In genomic region chr17:32998492-32998891, GRCm38 (mm10) we compare ENCODE assay signal across 18 mouse cellular contexts. TPM values are rescaled to one million over a fixed set of nuclear protein-coding genes. Genes with fewer than 3 reads are reported as not detected.
DNase-seq lines count a peak whose midpoint lies in the region; ATAC-seq and TF ChIP-seq lines count a peak whose summit lies in the region.
"Had no signal": no experiment of that assay in that cellular context is flagged by ENCODE, and none has a peak within 500 bp of the region (broad histone marks: within the 10 kb centered on the region; RNA-seq: fewer than 3 reads in every experiment).

No protein-coding gene starts in this region.

- no peak for TF ChIP-seq RAD21 in CH12.LX (IDR thresholded peaks at IDR 0.05; ENCODE audit: low read depth, low read length)

- peaks cover 1% of the 10 kb centered on the region for H3K9me3 ChIP-seq in CH12.LX (replicated peaks; ENCODE audit: low read length)

- TF ChIP-seq EP300 in CH12.LX (IDR thresholded peaks at IDR 0.05; ENCODE audit: low read length): no peak

- no peak for TF ChIP-seq POLR2A in CH12.LX (IDR thresholded peaks at IDR 0.05; ENCODE audit: low read depth, low read length)

- H3K9ac ChIP-seq in CH12.LX (ENCODE audit: insufficient read depth, low read depth): no peak overlapping the region

- no peak overlapping the region for H3K4me3 ChIP-seq in CH12.LX (replicated peaks in 1 of 3; ENCODE audit: low read depth in 2 of 3, low read length in 2 of 3, poor library complexity in 1 of 3)

- no peak for TF ChIP-seq CTCF in CH12.LX (conservative IDR thresholded peaks at IDR 0.05 in 1 of 2, IDR thresholded peaks at IDR 0.05 in 1 of 2; ENCODE audit: low read depth in 2 of 2, low read length in 2 of 2)

- no peak overlapping the region; the same call in 1 of the 2 replicates for H3K4me2 ChIP-seq in CH12.LX (ENCODE audit: insufficient read depth, low read depth, poor library complexity, severe bottlenecking)

- in situ Hi-C loops in CH12.LX (cut with MboI; ENCODE audit: low pct_ligation_motif_present, low pct_unique_long_range_greater_than_20kb, low sequenced_read_pairs): no loop called here

- no peak for ATAC-seq in monocyte, adult 5-6 weeks (replicated peaks; ENCODE audit: insufficient number of reproducible peaks, low FRiP score, low TSS enrichment, poor library complexity, severe bottlenecking)
- ATAC-seq: activated CD4-positive, CD25-positive, alpha-beta regulatory T cell, adult 4 months; CD4-positive, CD25-positive, alpha-beta regulatory T cell, adult 4 months; Patski had no signal

- DNase-seq in CH12.LX (ENCODE audit: extremely low read depth): peak; percentile 68
- DNase-seq in splenic B cell, adult 2 months (ENCODE audit: low read depth, low spot score): peak; percentile 3
- no peak for DNase-seq in right cerebral cortex, postnatal 10 days (ENCODE audit: low spot score in 2 of 2)
- DNase-seq: adrenal gland, adult 2 months; adrenal gland, adult 8-10 months; adrenal gland, postnatal 10 days; adrenal gland, postnatal 14 days; adrenal gland, postnatal 25 days; adrenal gland, postnatal 36 days; B cell, adult 2 months; cerebellum, adult 11 months; cerebellum, adult 11-12 months; cerebellum, adult 18-20 months; cerebellum, adult 2 months had no signal

- no peak overlapping the region for H3K27ac ChIP-seq in CH12.LX (ENCODE audit: insufficient read depth, low read depth)

- peaks cover 6 to 28% of the 10 kb centered on the region in 2 experiments; a peak in 2 of 4 replicates for H3K4me1 ChIP-seq in CH12.LX (ENCODE audit: control insufficient read depth in 1 of 2, insufficient read depth in 2 of 2)

- peaks cover 26 to 48% of the 10 kb centered on the region in 2 experiments for H3K36me3 ChIP-seq in CH12.LX (replicated peaks in 1 of 2; ENCODE audit: control insufficient read depth in 1 of 2, insufficient read depth in 1 of 2, low read length in 1 of 2)
- peaks cover 10% of the 10 kb centered on the region for H3K36me3 ChIP-seq in splenic B cell, adult 2 months (ENCODE audit: control insufficient read depth, insufficient read depth, low read length, poor library complexity, severe bottlenecking)

- H3K27me3 ChIP-seq in CH12.LX (replicated peaks): no peaks in the 10 kb centered on the region
- H3K27me3 ChIP-seq in splenic B cell, adult 2 months (ENCODE audit: control insufficient read depth, insufficient read depth, low read length, poor library complexity, severe bottlenecking): no peaks in the 10 kb centered on the region
- H3K27me3 ChIP-seq: Patski had no signal

- H3K79me2 ChIP-seq in CH12.LX (replicated peaks; ENCODE audit: control insufficient read depth, extremely low read depth, insufficient read depth, poor library complexity, severe bottlenecking): peaks cover 11% of the 10 kb centered on the region; the same call in 1 of the 2 replicates

- dilution Hi-C loops in CH12.LX (cut with MboI; ENCODE audit: extremely low pct_ligation_motif_present, extremely low pct_unique_long_range_greater_than_20kb, low sequenced_read_pairs): no loop called here

TF ChIP-seq in CH12.LX, 34 proteins besides CTCF, POLR2A, EP300 and RAD21:
- TF ChIP-seq HCFC1 (IDR thresholded peaks at IDR 0.05; ENCODE audit: low read depth, low read length) (peak; percentile 23; the same call in 1 of the 2 replicates), UBTF (IDR thresholded peaks at IDR 0.05; ENCODE audit: low read depth, low read length) (no peak), IRF4 (IDR thresholded peaks at IDR 0.05; ENCODE audit: low read depth, low read length) (no peak), MXI1 (IDR thresholded peaks at IDR 0.05; ENCODE audit: low read depth, low read length) (0 out of 2 replicates have a peak, but pooled peaks have one; percentile 21), CHD2 (IDR thresholded peaks at IDR 0.05; ENCODE audit: low read length) (no peak), ELF1 (IDR thresholded peaks at IDR 0.05; ENCODE audit: low read depth, low read length) (peak; percentile 80)

RNA-seq across cellular contexts. Expression of gene Zfp952, which starts 5.6 kb away (rescaled TPM):
- total RNA-seq in CH12.LX (2012; rRNA removed) (4.2 and 4.5 TPM in 2 replicates), CH12.LX (2014; rRNA removed) (5.7 TPM in 2 replicates)
- polyA plus RNA-seq in CH12.LX (2012; ENCODE audit: insufficient read length, low read depth): 4.3 and 5.5 TPM in 2 replicates
- 14.0 to 27.0 TPM (median 15.5 TPM) in 3 replicates for total RNA-seq in monocyte, adult 5-6 weeks (2017)

RNA-seq across cellular contexts. Expression of gene Zfp472, which starts 32.9 kb away (rescaled TPM):
- total RNA-seq in CH12.LX (2012; rRNA removed) (9.7 and 12.9 TPM in 2 replicates), CH12.LX (2014; rRNA removed) (27.8 and 31.5 TPM in 2 replicates)
- 12.4 and 13.6 TPM in 2 replicates for polyA plus RNA-seq in CH12.LX (2012; ENCODE audit: insufficient read length, low read depth)
- total RNA-seq in monocyte, adult 5-6 weeks (2017): 26.2 to 29.4 TPM (median 26.4 TPM) in 3 replicates

RNA-seq across cellular contexts. Expression of gene Zfp763, which starts 34.7 kb away (rescaled TPM):
- 3.1 and 3.2 TPM in 2 replicates for total RNA-seq in CH12.LX (2012; rRNA removed)
- total RNA-seq in CH12.LX (2014; rRNA removed): 5.7 and 6.0 TPM in 2 replicates
- 2.9 and 3.7 TPM in 2 replicates for polyA plus RNA-seq in CH12.LX (2012; ENCODE audit: insufficient read length, low read depth)
- total RNA-seq in monocyte, adult 5-6 weeks (2017): 1.3 to 7.7 TPM (median 3.2 TPM) in 3 replicates

RNA-seq across cellular contexts. Expression of gene Cyp4f13, which starts 51.3 kb away (rescaled TPM):
- 13.1 and 18.6 TPM in 2 replicates for total RNA-seq in CH12.LX (2012; rRNA removed)
- total RNA-seq in CH12.LX (2014; rRNA removed): 9.7 and 11.9 TPM in 2 replicates
- polyA plus RNA-seq in CH12.LX (2012; ENCODE audit: insufficient read length, low read depth): 12.2 and 18.5 TPM in 2 replicates
- 25.2 to 40.9 TPM (median 37.7 TPM) in 3 replicates for total RNA-seq in monocyte, adult 5-6 weeks (2017)

Comparison
In these comparisons a context has a peak if more than half of its experiments do, and no peak if none do; other contexts are left out.
1. DNase-seq: peak in CH12.LX (single experiment) and splenic B cell, adult 2 months (single experiment); none in right cerebral cortex, postnatal 10 days (0 of 2).